Mouse (Mus musculus): ENCODE data around the gene Adamtsl5. TPM values are rescaled to one million over a fixed set of nuclear protein-coding genes. Genes with fewer than 3 reads are reported as not detected.

Gene Adamtsl5
- total RNA-seq (2021): 10 to 100 TPM in 1 of 2 experiments, 1 to 10 TPM in 1; 8.8 to 10.4 TPM
- long read RNA-seq, experiment 1, partial matches to known transcripts: 2 of 17 reads
- long read RNA-seq, experiment 1, other reads (novel, unspliced or antisense): 10 of 17 reads
- long read RNA-seq, experiment 2, partial matches to known transcripts: 5 of 13 reads
- long read RNA-seq, experiment 2, other reads (novel, unspliced or antisense): 5 of 13 reads

- peak in 1 of 2 experiments; percentile 27 for DNase-seq (ENCODE audit: low spot score in 2 of 2)
These were observed at the start of gene Adamtsl5 for GRCm38 (mm10) chr10:80348244-80348781. Adamtsl5 (minus strand) TSS chr10:80348412.

GRCm38 (mm10) chr10:80397524-80398173, 49.4 kb upstream of the Adamtsl5 start:
- DNase-seq (ENCODE audit: low spot score in 2 of 2): no peak

- DNase-seq (ENCODE audit: low spot score in 2 of 2): no peak
These were observed 48.8 kb upstream of the Adamtsl5 start for GRCm38 (mm10) chr10:80396822-80397523.

GRCm38 (mm10) chr10:80395025-80395627, 46.9 kb upstream of the Adamtsl5 start:
- DNase-seq (ENCODE audit: low spot score in 2 of 2): no peak

- no peak for DNase-seq (ENCODE audit: low spot score in 2 of 2)
These were observed 44.5 kb upstream of the Adamtsl5 start for GRCm38 (mm10) chr10:80392687-80393086.

GRCm38 (mm10) chr10:80390697-80391096, 42.5 kb upstream of the Adamtsl5 start:
- DNase-seq (ENCODE audit: low spot score in 2 of 2): no peak

GRCm38 (mm10) chr10:80389185-80389708, 41.0 kb upstream of the Adamtsl5 start:
- no peak for DNase-seq (ENCODE audit: low spot score in 2 of 2)

- no peak for DNase-seq (ENCODE audit: low spot score in 2 of 2)
These were observed 40.5 kb upstream of the Adamtsl5 start for GRCm38 (mm10) chr10:80388731-80389130.

GRCm38 (mm10) chr10:80387522-80387959, 39.3 kb upstream of the Adamtsl5 start, which contains the start of gene Mex3d:
Mex3d (minus strand) TSS chr10:80387659.
- peak; percentile 81 to 87 for DNase-seq (ENCODE audit: low spot score in 2 of 2)

- no peak for DNase-seq (ENCODE audit: low spot score in 2 of 2)
These were observed 38.7 kb upstream of the Adamtsl5 start for GRCm38 (mm10) chr10:80386735-80387471.

GRCm38 (mm10) chr10:80385811-80386734, 37.9 kb upstream of the Adamtsl5 start:
- no peak for DNase-seq (ENCODE audit: low spot score in 2 of 2)

- DNase-seq (ENCODE audit: low spot score in 2 of 2): no peak
These were observed 37.1 kb upstream of the Adamtsl5 start for GRCm38 (mm10) chr10:80385310-80385709.

- DNase-seq (ENCODE audit: low spot score in 2 of 2): no peak
These were observed 36.5 kb upstream of the Adamtsl5 start for GRCm38 (mm10) chr10:80384709-80385108.

DNA sequence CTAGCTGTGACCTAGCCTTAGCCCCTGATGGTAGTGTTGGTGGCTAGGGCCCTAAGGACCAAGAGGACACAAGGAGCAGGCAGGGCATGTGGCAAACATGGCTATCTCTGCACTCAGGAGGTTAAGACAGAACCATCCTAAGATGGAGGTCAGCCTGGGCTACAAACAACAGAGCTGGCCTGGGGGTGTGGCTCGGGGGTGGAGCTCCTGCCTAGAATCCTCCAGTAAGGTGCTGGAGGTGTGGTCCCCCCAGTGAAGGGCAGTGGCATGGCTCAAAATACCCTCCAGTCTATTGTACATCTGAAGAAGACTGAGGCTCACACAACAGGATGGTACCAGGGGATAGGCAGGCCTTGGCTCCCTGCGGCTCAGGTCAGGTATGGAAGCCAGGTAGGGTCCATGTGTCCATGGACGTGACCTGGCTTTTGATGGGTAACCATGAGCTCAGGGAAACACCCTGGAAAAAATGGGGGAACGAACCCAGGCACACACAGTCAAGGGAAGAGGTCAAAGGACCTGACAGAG, 36.0 kb upstream of the Adamtsl5 start:
- DNase-seq (ENCODE audit: low spot score in 2 of 2): no peak

DNA sequence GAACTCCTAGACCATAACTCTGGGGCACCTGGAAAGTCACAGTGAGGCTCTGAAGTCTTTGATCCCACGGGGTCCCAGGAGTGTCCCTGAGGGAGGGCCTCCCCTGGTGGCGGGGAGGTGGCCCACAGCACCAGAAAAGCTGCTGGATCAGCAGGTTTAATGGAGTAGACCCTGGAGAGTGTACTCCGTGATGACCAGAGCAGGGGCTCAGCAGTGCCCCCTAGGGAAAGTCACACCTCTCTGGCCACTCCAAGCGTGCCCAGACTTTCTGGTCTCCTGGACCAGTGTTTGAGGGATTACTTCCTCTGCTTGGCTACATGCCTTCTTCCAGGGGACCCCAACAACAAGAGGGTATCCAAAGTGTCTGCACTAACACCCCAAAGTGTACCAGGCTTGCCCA, 35.2 kb upstream of the Adamtsl5 start:
- DNase-seq (ENCODE audit: low spot score in 2 of 2): no peak

- DNase-seq (ENCODE audit: low spot score in 2 of 2): no peak
These were observed 34.6 kb upstream of the Adamtsl5 start for GRCm38 (mm10) chr10:80382641-80383365.

DNA sequence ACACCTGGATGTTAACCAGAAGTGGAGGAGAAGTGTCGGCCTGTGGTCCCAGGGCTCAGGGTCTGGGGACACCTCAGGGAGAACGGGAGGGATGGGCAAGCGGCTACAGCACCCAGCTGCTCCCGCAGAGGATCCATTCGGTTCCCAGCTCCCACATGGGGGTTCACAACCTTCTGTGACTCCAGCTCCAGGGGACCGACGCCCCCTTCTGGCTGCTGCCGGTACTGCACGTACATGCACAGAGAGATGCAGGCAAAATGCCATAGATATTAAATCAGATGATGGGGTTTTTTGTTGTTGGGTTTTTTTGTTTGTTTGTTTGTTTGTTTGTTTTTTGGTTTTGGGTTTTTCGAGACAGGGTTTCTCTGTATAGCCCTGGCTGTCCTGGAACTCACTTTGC, 29.5 kb upstream of the Adamtsl5 start:
- no peak for DNase-seq (ENCODE audit: low spot score in 2 of 2)

DNA sequence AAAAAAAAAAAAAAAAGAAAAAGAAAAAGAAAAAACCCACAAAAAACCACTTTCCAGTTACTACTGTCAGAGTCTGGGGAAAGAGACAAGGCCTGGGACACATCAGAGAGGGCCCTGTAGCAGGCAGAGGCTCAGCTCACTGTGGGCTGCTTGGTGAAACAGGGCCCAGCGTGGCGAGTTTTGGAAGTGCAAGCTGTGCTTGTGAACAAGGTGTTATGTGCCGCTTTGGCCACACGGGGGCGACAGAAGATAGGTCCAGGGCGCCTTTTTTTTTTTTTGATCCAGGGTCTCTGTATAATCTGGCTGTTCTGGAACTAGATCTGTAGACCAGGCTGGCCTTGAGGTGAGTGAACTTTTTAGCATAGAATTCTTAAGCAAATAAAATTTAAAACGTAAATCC, 27.9 kb upstream of the Adamtsl5 start:
- DNase-seq (ENCODE audit: low spot score in 2 of 2): peak; percentile 92 to 94
